Mouse (Mus musculus) lung, adult 2 months (tissue): ENCODE data around the gene Rapsn. TPM values are rescaled to one million over a fixed set of nuclear protein-coding genes. Genes with fewer than 3 reads are reported as not detected.

Source experiments
- DNase-seq: peaks from one replicate; pipeline ENCODE4 v3.0.0; 2022
- H3K4me1 ChIP-seq: fragments of 200-500 bp; 2 replicates; pipeline ENCODE4 v1.6.1; 2011; ENCODE audit warnings: low read length; ENCODE audit not compliant: control insufficient read depth, insufficient read depth
- H3K4me3 ChIP-seq: fragments of 200-500 bp; replicated peaks from 2 replicates; pipeline ENCODE3; 2011; ENCODE audit warnings: low read depth, mild to moderate bottlenecking, control low read depth, low read length; ENCODE audit errors: extremely low read depth
- CTCF ChIP-seq: fragments of 200-500 bp; IDR thresholded peaks from 2 replicates; pipeline ENCODE4 v1.5.1; 2011; ENCODE audit warnings: mild to moderate bottlenecking, low read length, control low read depth; ENCODE audit not compliant: insufficient read depth
- POLR2A ChIP-seq: fragments of 200-500 bp; IDR thresholded peaks from 2 replicates; pipeline ENCODE4 v1.6.1; 2011; ENCODE audit warnings: low read depth, mild to moderate bottlenecking, control low read depth, low read length, borderline replicate concordance; ENCODE audit errors: extremely low read depth
- WGBS: fragments of 180-500 bp; shearing (Covaris S2); methylation state at CpG from one replicate; pipeline ENCODE4 v1.1.7; 2018; 5-methylcytosine and 5-hydroxymethylcytosine counted together
- polyA plus RNA-seq: library from polyadenylated mRNA; depleted of rRNA; stranded (reverse); fragments of >200 nt; gene quantifications from 2 replicates; pipeline ENCODE4 v1.2.3, GENCODE M21; 2012

Rapsn gene
- polyA plus RNA-seq, 1 experiment = 4.7 TPM

GRCm38 (mm10) chr2:91065544-91065943 lies 30.1 kb downstream of the Rapsn start:
- H3K4me3 ChIP-seq = no peak overlapping the region
- TF ChIP-seq POLR2A (no peak), CTCF (peak; percentile 70)
- DNase-seq = peak; percentile 39
- H3K4me1 ChIP-seq = peaks cover 5% of the 10 kb centered on the region
- 32% methylated on average over 3 of the region's 3 CpGs for WGBS

DNA sequence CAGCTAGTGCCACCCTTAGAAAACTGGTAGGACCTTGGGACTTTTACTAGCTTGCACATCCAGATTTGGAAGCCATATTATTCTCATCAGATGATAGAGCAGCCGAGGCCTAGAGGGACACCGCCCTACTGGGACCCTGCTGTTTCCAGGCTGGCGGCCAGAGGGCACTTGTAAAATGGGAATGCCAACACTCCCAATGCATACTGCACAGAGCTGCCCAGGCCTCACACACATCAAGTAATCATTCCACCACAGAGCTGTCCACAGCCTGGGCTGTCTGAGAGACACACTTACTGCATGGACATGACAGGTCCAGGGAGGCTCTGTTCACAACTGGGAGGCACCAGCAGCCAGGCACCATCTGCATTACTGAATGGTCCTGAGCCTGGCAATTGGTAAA lies 31.0 kb downstream of the Rapsn start:
- WGBS = 84% methylated on average over 3 of the region's 3 CpGs
- H3K4me3 ChIP-seq = no peak overlapping the region
- TF ChIP-seq CTCF (no peak), POLR2A (no peak)
- peaks cover 12% of the 10 kb centered on the region for H3K4me1 ChIP-seq
- no peak for DNase-seq

GRCm38 (mm10) chr2:91068162-91068871 lies 32.9 kb downstream of the Rapsn start:
- no peak for DNase-seq
- WGBS = 61% methylated on average over 13 of the region's 13 CpGs
- no peak for TF ChIP-seq POLR2A
- no peak for TF ChIP-seq CTCF
- H3K4me1 ChIP-seq = peaks cover 10% of the 10 kb centered on the region
- peak overlapping the region; percentile 30 for H3K4me3 ChIP-seq

DNA sequence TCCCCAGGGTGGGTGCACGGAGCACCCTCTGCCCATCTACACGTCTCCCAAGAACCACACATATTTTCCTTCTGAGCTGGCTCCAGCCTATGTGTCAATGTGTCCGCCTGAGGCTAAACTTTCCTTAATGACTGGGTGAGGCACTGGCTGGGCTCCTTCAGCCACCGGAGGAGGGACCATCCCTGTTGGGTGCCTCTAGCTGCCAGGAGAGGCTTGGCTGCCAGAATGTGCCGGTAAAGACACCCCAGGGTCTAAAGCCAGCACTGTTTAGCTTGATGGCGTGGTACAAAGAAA lies 33.4 kb downstream of the Rapsn start:
- peak overlapping the region; percentile 30 for H3K4me3 ChIP-seq
- 43% methylated on average over 6 of the region's 6 CpGs for WGBS

GRCm38 (mm10) chr2:91069306-91070000 lies 34.0 kb downstream of the Rapsn start:
- peak overlapping the region; percentile 65 for H3K4me3 ChIP-seq
- TF ChIP-seq CTCF (no peak), POLR2A (no peak)
- DNase-seq = peak; percentile 33
- 5% methylated on average over 14 of the region's 14 CpGs for WGBS
- peaks cover 10% of the 10 kb centered on the region for H3K4me1 ChIP-seq

More for the DNA sequence above, 33.4 kb downstream of the Rapsn start:
- no peak for DNase-seq
- TF ChIP-seq POLR2A (no peak), CTCF (no peak)
- peaks cover 10% of the 10 kb centered on the region for H3K4me1 ChIP-seq

- DNase-seq = peak; percentile 97
- under 1% methylated on average over 69 of the region's 69 CpGs for WGBS
- Histone ChIP-seq H3K4me3 (peak within 1 kb of the TSS; percentile 65), H3K4me1 (peaks cover 10% of the 10 kb centered on the region)
- TF ChIP-seq POLR2A (peak; percentile 51), CTCF (peak; percentile 59)
Observed at GRCm38 (mm10) chr2:91070076-91070800, 34.8 kb downstream of the Rapsn start, which contains the start of gene Slc39a13. Gene Slc39a13, minus strand, starts transcription at chr2:91070417.

DNA sequence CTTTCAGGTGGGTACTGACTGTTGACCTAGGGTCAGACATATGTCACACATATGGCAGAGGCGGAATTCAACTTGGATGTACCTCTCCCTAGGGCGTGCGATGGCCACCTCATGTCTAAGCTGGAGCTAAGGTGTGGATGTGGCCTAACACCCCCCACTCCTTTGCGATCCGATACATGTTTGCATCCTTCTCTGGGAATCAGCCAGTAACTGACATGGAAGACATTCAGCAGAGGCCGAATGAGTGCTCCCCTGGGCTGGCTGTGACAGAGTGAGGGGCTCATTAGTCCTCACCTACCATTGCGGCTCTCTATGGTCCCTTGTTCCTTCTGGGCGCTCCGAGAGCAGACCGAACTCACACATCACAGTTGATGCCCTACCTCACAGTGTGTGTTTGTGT lies 35.6 kb downstream of the Rapsn start:
- no peak overlapping the region for H3K4me3 ChIP-seq
- TF ChIP-seq CTCF = no peak
- WGBS = 86% methylated on average over 10 of the region's 10 CpGs
- DNase-seq = no peak
- H3K4me1 ChIP-seq = peaks cover 10% of the 10 kb centered on the region

- DNase-seq = no peak
- 20% methylated on average over 1 of the region's 1 CpGs for WGBS
- TF ChIP-seq CTCF (no peak), POLR2A (no peak)
- Histone ChIP-seq H3K4me3 (no peak overlapping the region), H3K4me1 (peaks cover 10% of the 10 kb centered on the region)
Observed at GRCm38 (mm10) chr2:91072092-91072491, 36.7 kb downstream of the Rapsn start.

GRCm38 (mm10) chr2:91077957-91078313 lies 42.5 kb downstream of the Rapsn start:
- WGBS = 27% methylated on average over 12 of the region's 12 CpGs
- no peak for DNase-seq
- no peak for TF ChIP-seq POLR2A
- TF ChIP-seq CTCF = no peak
- peak overlapping the region; percentile 16 for H3K4me3 ChIP-seq
- peaks cover 8% of the 10 kb centered on the region for H3K4me1 ChIP-seq
